Mouse (Mus musculus): ENCODE results near the gene Arhgef3.

DNA sequence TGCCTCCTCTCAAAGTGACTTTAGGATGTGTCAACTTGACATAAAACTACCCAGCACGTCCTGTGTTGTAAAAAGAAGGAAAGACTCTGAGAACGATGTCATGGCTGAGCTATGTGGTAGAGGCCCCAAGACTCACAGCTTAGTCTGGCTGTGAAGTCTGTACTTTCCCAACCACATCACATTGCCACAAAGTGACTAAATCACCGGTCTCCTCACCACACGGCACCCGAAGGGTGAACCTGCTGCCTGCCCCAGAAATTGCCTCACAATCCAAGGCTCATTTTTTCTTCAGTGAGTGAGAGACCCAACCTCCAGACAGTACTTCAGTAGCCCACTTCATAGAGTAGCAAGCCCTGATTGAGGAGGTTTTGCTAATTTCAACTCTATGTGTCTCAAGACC, 226.8 kb downstream of the Arhgef3 start:
- TF ChIP-seq POLR2A (IDR thresholded peaks at IDR 0.05; ENCODE audit: insufficient read depth, low read depth, low read length) (no peak), CTCF (IDR thresholded peaks at IDR 0.05) (no peak)

Measured in heart, adult 2 months (tissue).